Mouse (Mus musculus): ENCODE measurements around the gene Hspa1l. TPM values are rescaled to one million over a fixed set of nuclear protein-coding genes. Genes with fewer than 3 reads are reported as not detected.

Hspa1l gene
- polyA plus RNA-seq, 1 experiment, result 0.04 TPM

GRCm38 (mm10) chr17:35019894-35020293 lies 47.4 kb downstream of the Hspa1l start:
- H3K36me3 ChIP-seq (ENCODE audit: control insufficient read depth), result peaks cover 23% of the 10 kb centered on the region
- peaks cover 2% of the 10 kb centered on the region; the same call in 1 of the 2 replicates for H3K27me3 ChIP-seq (ENCODE audit: control insufficient read depth)
- H3K9me3 ChIP-seq (ENCODE audit: control insufficient read depth, low read length), result no peaks in the 10 kb centered on the region
- H3K4me3 ChIP-seq (replicated peaks), result no peak overlapping the region
- peaks cover 63% of the 10 kb centered on the region for H3K4me1 ChIP-seq (ENCODE audit: control insufficient read depth)
- TF ChIP-seq GATA1 (IDR thresholded peaks at IDR 0.05; ENCODE audit: low read length) (no peak), TAL1 (IDR thresholded peaks at IDR 0.05; ENCODE audit: low read length) (no peak)

GRCm38 (mm10) chr17:35020551-35020950 lies 48.0 kb downstream of the Hspa1l start:
- Histone ChIP-seq H3K27me3 (ENCODE audit: control insufficient read depth) (peaks cover 2% of the 10 kb centered on the region; the same call in 1 of the 2 replicates), H3K4me3 (replicated peaks) (no peak overlapping the region), H3K36me3 (ENCODE audit: control insufficient read depth) (peaks cover 16% of the 10 kb centered on the region), H3K4me1 (ENCODE audit: control insufficient read depth) (peaks cover 63% of the 10 kb centered on the region), H3K9me3 (ENCODE audit: control insufficient read depth, low read length) (no peaks in the 10 kb centered on the region)
- no peak for TF ChIP-seq GATA1 (IDR thresholded peaks at IDR 0.05; ENCODE audit: low read length)
- no peak for TF ChIP-seq TAL1 (IDR thresholded peaks at IDR 0.05; ENCODE audit: low read length)

GRCm38 (mm10) chr17:35021163-35021808 lies 48.8 kb downstream of the Hspa1l start:
- Histone ChIP-seq H3K27me3 (ENCODE audit: control insufficient read depth) (peaks cover 2% of the 10 kb centered on the region; the same call in 1 of the 2 replicates), H3K9me3 (ENCODE audit: control insufficient read depth, low read length) (no peaks in the 10 kb centered on the region), H3K36me3 (ENCODE audit: control insufficient read depth) (peaks cover 9% of the 10 kb centered on the region), H3K4me1 (ENCODE audit: control insufficient read depth) (peaks cover 62% of the 10 kb centered on the region), H3K4me3 (replicated peaks) (peak overlapping the region; percentile 24)
- TF ChIP-seq TAL1 (IDR thresholded peaks at IDR 0.05; ENCODE audit: low read length) (no peak), GATA1 (IDR thresholded peaks at IDR 0.05; ENCODE audit: low read length) (no peak)

GRCm38 (mm10) chr17:35021842-35022477 lies 49.5 kb downstream of the Hspa1l start:
- H3K9me3 ChIP-seq (ENCODE audit: control insufficient read depth, low read length), result no peaks in the 10 kb centered on the region
- no peak overlapping the region for H3K4me3 ChIP-seq (replicated peaks)
- peaks cover 2% of the 10 kb centered on the region; the same call in 1 of the 2 replicates for H3K27me3 ChIP-seq (ENCODE audit: control insufficient read depth)
- TF ChIP-seq TAL1 (IDR thresholded peaks at IDR 0.05; ENCODE audit: low read length), result no peak; the same call in 2 of the 3 replicates
- TF ChIP-seq GATA1 (IDR thresholded peaks at IDR 0.05; ENCODE audit: low read length), result peak; percentile 63
- H3K4me1 ChIP-seq (ENCODE audit: control insufficient read depth), result peaks cover 56% of the 10 kb centered on the region
- peaks cover 2% of the 10 kb centered on the region for H3K36me3 ChIP-seq (ENCODE audit: control insufficient read depth)

GRCm38 (mm10) chr17:35022541-35023060 lies 50.1 kb downstream of the Hspa1l start:
- TF ChIP-seq GATA1 (IDR thresholded peaks at IDR 0.05; ENCODE audit: low read length) (no peak), TAL1 (IDR thresholded peaks at IDR 0.05; ENCODE audit: low read length) (no peak)
- Histone ChIP-seq H3K9me3 (ENCODE audit: control insufficient read depth, low read length) (no peaks in the 10 kb centered on the region), H3K36me3 (ENCODE audit: control insufficient read depth) (no peaks in the 10 kb centered on the region), H3K27me3 (ENCODE audit: control insufficient read depth) (peaks cover 2% of the 10 kb centered on the region; the same call in 1 of the 2 replicates), H3K4me3 (replicated peaks) (no peak overlapping the region), H3K4me1 (ENCODE audit: control insufficient read depth) (peaks cover 58% of the 10 kb centered on the region)

- no peaks in the 10 kb centered on the region for H3K36me3 ChIP-seq (ENCODE audit: control insufficient read depth)
- H3K9me3 ChIP-seq (ENCODE audit: control insufficient read depth, low read length), result no peaks in the 10 kb centered on the region
- peaks cover 57% of the 10 kb centered on the region for H3K4me1 ChIP-seq (ENCODE audit: control insufficient read depth)
- H3K27me3 ChIP-seq (ENCODE audit: control insufficient read depth), result peaks cover 2% of the 10 kb centered on the region; the same call in 1 of the 2 replicates
- H3K4me3 ChIP-seq (replicated peaks), result no peak overlapping the region
- TF ChIP-seq GATA1 (IDR thresholded peaks at IDR 0.05; ENCODE audit: low read length), result no peak
- no peak for TF ChIP-seq TAL1 (IDR thresholded peaks at IDR 0.05; ENCODE audit: low read length)
Measured at GRCm38 (mm10) chr17:35023221-35023620, 50.7 kb downstream of the Hspa1l start.

GRCm38 (mm10) chr17:35023756-35024155 lies 51.3 kb downstream of the Hspa1l start:
- no peak for TF ChIP-seq GATA1 (IDR thresholded peaks at IDR 0.05; ENCODE audit: low read length)
- no peak for TF ChIP-seq TAL1 (IDR thresholded peaks at IDR 0.05; ENCODE audit: low read length)
- peaks cover 2% of the 10 kb centered on the region; the same call in 1 of the 2 replicates for H3K27me3 ChIP-seq (ENCODE audit: control insufficient read depth)
- H3K36me3 ChIP-seq (ENCODE audit: control insufficient read depth), result no peaks in the 10 kb centered on the region

GRCm38 (mm10) chr17:35024261-35024660 lies 51.8 kb downstream of the Hspa1l start:
- Histone ChIP-seq H3K27me3 (ENCODE audit: control insufficient read depth) (peaks cover 2% of the 10 kb centered on the region; the same call in 1 of the 2 replicates), H3K4me3 (replicated peaks) (no peak overlapping the region), H3K4me1 (ENCODE audit: control insufficient read depth) (peaks cover 58% of the 10 kb centered on the region), H3K9me3 (ENCODE audit: control insufficient read depth, low read length) (no peaks in the 10 kb centered on the region), H3K36me3 (ENCODE audit: control insufficient read depth) (no peaks in the 10 kb centered on the region)
- no peak for TF ChIP-seq GATA1 (IDR thresholded peaks at IDR 0.05; ENCODE audit: low read length)

More at GRCm38 (mm10) chr17:35023756-35024155, 51.3 kb downstream of the Hspa1l start:
- no peaks in the 10 kb centered on the region for H3K9me3 ChIP-seq (ENCODE audit: control insufficient read depth, low read length)
- peaks cover 58% of the 10 kb centered on the region for H3K4me1 ChIP-seq (ENCODE audit: control insufficient read depth)
- H3K4me3 ChIP-seq (replicated peaks), result no peak overlapping the region

All from erythroblast, embryonic 14.5 days (primary cell).